Mouse (Mus musculus) liver, adult 2 months (tissue): ENCODE data around the gene Bri3bp. TPM values are rescaled to one million over a fixed set of nuclear protein-coding genes. Genes with fewer than 3 reads are reported as not detected.

Experiments
- DNase-seq: peaks from one replicate; pipeline ENCODE4 v3.0.0-alpha.2; 2011; ENCODE audit warnings: low read depth, low spot score; ENCODE audit errors: extremely low read depth
- H3K27ac ChIP-seq: fragments of 200-500 bp; replicated peaks from 2 replicates; pipeline ENCODE4 v1.5.1; 2012; ENCODE audit warnings: low read depth, mild to moderate bottlenecking, control low read depth, inconsistent platforms, low read length; ENCODE audit not compliant: insufficient read depth
- H3K27me3 ChIP-seq: fragments of 200-500 bp; 2 replicates; pipeline ENCODE4 v1.6.1; 2012; ENCODE audit warnings: mild to moderate bottlenecking, moderate library complexity, low read length, inconsistent platforms; ENCODE audit not compliant: control insufficient read depth, insufficient read depth
- H3K36me3 ChIP-seq: fragments of 200-500 bp; 2 replicates; pipeline ENCODE4 v1.6.1; 2012; ENCODE audit warnings: low read length, inconsistent platforms; ENCODE audit not compliant: control insufficient read depth, insufficient read depth
- H3K4me1 ChIP-seq: fragments of 200-500 bp; 2 replicates; pipeline ENCODE4 v1.6.1; 2011; ENCODE audit warnings: low read length; ENCODE audit not compliant: control insufficient read depth, insufficient read depth
- H3K4me3 ChIP-seq: fragments of 200-500 bp; 2 replicates; pipeline ENCODE4 v1.5.1; 2011; ENCODE audit warnings: low read depth, mild to moderate bottlenecking, control low read depth, low read length, moderate library complexity; ENCODE audit not compliant: insufficient read depth
- H3K79me2 ChIP-seq: fragments of 200-500 bp; 2 replicates; pipeline ENCODE4 v1.6.1; 2012; ENCODE audit warnings: inconsistent platforms, mild to moderate bottlenecking, low read length, moderate library complexity; ENCODE audit not compliant: control insufficient read depth, insufficient read depth
- H3K9ac ChIP-seq: fragments of 200-500 bp; 2 replicates; pipeline ENCODE4 v1.6.1; 2012; ENCODE audit warnings: low read depth, mild to moderate bottlenecking, control low read depth, inconsistent platforms, low read length
- CTCF ChIP-seq: fragments of 200-500 bp; IDR thresholded peaks from 2 replicates; pipeline ENCODE4 v1.5.1; 2011; ENCODE audit warnings: low read depth, low read length, control low read depth
- POLR2A ChIP-seq: fragments of 200-500 bp; IDR thresholded peaks from 2 replicates; pipeline ENCODE4 v1.6.1; 2011; ENCODE audit warnings: low read length, control low read depth; ENCODE audit not compliant: insufficient read depth; ENCODE audit errors: extremely low read depth
- WGBS: fragments of 180-500 bp; shearing (Covaris S2); methylation state at CpG from one replicate; pipeline ENCODE4 v1.1.7; 2018; 5-methylcytosine and 5-hydroxymethylcytosine counted together
- polyA plus RNA-seq: library from polyadenylated mRNA; depleted of rRNA; stranded (reverse); fragments of >200 nt; gene quantifications from 2 replicates; pipeline ENCODE4 v1.2.3, GENCODE M21; 2012
- total RNA-seq: library from RNA; depleted of rRNA; stranded (reverse); fragments of >200 nt; gene quantifications from 2 replicates; pipeline ENCODE4 v1.2.3, GENCODE M21; 2014

Bri3bp gene
- total and polyA plus RNA-seq, 2 experiments: 7.7 to 23.0 TPM

DNA sequence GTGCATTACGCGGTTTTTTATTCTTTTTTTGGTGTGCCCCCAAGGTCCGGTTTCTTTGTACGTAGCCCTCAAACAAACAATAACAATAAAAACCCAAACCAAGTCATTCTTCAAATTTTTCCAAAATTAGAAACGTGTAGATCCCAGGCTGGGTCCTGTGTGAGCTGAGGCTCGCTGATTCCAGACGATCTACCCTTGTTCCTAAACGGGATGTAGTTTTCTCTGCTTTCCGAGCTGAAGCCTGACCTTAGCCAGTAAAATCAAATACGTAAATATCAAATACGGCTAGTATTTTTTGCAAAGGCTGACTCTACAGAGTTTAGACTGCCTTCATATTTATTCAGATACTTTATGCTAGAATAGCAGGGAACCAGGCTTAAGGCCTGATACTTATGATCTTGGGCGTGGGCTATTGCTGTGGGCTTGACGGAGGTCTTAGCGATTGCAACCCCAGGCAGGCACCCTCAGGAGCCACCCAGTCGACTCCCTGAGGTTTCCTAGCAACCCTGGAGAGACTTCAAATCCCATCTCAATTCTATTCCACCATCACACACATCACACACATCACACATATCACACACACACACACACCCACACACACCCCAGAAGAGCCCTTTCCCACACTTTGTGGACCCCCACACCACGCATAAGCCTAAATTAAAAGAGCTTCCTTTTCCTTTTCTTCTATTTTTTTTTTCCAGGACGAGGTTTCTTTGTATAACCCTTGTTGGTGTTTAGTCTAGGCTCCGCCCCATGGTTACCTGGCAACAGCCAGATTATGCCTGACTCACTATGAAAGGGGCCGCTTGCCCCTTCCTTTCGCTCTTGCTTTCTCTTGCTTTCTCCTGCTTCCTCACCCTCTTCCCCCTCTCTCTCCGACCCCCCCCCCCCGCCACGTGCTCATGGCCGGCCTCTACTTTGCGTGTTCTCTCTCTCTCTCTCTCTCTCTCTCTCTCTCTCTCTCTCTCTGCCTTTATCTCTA, 47.5 kb upstream of the Bri3bp start:
- peak overlapping the region; percentile 71 for H3K9ac ChIP-seq
- peaks cover 6% of the 10 kb centered on the region for H3K79me2 ChIP-seq
- H3K36me3 ChIP-seq: peaks cover under 1% of the 10 kb centered on the region; the same call in 1 of the 2 replicates
- peak; percentile 67 for DNase-seq
- H3K4me3 ChIP-seq: peak overlapping the region; percentile 30
- peaks cover 16% of the 10 kb centered on the region for H3K4me1 ChIP-seq
- H3K27ac ChIP-seq: peak overlapping the region; percentile 97
- 5% methylated on average over 21 of the region's 25 CpGs for WGBS
- no peaks in the 10 kb centered on the region for H3K27me3 ChIP-seq
- TF ChIP-seq POLR2A (no peak), CTCF (no peak)

DNA sequence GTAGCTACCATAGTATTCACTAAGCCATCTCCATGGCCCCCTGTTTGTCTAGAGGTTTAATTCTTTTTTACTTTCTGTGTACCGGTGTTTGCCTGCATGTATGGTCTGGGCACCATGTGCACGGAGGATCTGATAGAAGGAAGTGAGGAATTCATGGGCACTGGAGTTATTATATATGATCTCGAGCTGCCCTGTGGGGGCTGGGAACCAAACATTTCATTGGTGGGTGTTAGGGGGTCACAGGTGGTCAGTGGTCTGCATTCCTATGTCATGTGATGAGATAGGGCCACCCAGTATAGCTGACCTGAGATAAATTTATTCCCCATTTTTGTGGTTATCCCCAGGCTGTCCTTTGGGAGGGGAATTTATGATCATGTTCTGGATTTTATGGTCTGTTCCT, 46.4 kb upstream of the Bri3bp start:
- no peaks in the 10 kb centered on the region for H3K36me3 ChIP-seq
- H3K4me1 ChIP-seq: peaks cover 16% of the 10 kb centered on the region
- no peaks in the 10 kb centered on the region for H3K79me2 ChIP-seq
- H3K27me3 ChIP-seq: no peaks in the 10 kb centered on the region
- DNase-seq: no peak
- TF ChIP-seq CTCF (no peak), POLR2A (no peak)
- 85% methylated on average over 3 of the region's 3 CpGs for WGBS
- H3K4me3 ChIP-seq: no peak overlapping the region
- H3K27ac ChIP-seq: no peak overlapping the region
- no peak overlapping the region for H3K9ac ChIP-seq

DNA sequence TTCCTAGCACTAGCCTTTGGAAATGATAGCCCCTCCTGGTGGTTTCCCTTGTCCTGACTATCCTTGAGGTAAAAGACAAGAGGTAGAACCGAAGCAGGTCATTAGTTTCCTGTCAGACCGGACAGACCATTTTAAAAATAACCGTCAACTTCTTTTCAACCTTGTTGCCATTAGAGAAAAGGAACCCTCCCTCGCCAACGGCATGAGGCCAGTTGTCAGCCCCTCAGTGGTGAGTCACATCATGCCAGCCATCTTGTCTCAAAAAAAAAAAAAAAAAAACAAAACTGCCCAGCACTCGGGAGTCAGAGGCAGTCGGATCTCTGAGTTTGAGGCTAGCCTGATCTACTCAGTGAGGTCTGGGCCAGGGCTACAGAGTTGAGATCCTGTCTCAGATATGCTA, 40.5 kb upstream of the Bri3bp start:
- H3K9ac ChIP-seq: no peak overlapping the region
- no peak for TF ChIP-seq POLR2A
- TF ChIP-seq CTCF: no peak
- no peaks in the 10 kb centered on the region for H3K36me3 ChIP-seq
- no peak overlapping the region for H3K4me3 ChIP-seq
- WGBS: 85% methylated on average over 7 of the region's 7 CpGs
- no peaks in the 10 kb centered on the region for H3K79me2 ChIP-seq
- peaks cover 7% of the 10 kb centered on the region; the same call in 1 of the 2 replicates for H3K4me1 ChIP-seq
- no peaks in the 10 kb centered on the region for H3K27me3 ChIP-seq
- DNase-seq: no peak
- no peak overlapping the region for H3K27ac ChIP-seq

DNA sequence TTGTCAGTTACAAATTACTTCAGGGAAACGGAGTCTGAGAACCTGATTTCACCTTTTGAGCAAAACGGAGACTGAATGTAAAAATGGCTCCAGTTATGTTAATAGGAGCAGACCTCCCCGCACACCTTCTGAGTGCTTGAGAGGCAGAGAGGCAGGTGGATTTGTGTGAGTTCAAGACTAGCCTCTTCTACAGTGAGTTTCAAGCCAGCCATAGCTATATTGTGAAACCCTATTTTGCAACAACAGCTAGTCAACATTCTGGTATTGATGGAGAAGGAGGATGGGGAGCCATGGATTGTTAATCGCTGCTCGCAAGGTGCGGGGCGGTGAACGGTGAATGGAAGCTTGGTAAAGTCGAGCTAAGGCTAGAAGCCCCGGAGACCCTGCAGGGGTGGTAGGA, 38.9 kb upstream of the Bri3bp start:
- no peak for TF ChIP-seq POLR2A
- TF ChIP-seq CTCF: no peak
- DNase-seq: peak; percentile 83
- peak overlapping the region; percentile 58 for H3K9ac ChIP-seq
- peak overlapping the region; percentile 97 for H3K27ac ChIP-seq
- H3K4me3 ChIP-seq: peak overlapping the region; percentile 65
- H3K79me2 ChIP-seq: no peaks in the 10 kb centered on the region
- H3K27me3 ChIP-seq: no peaks in the 10 kb centered on the region
- WGBS: 37% methylated on average over 10 of the region's 10 CpGs
- peaks cover 14% of the 10 kb centered on the region for H3K4me1 ChIP-seq
- no peaks in the 10 kb centered on the region for H3K36me3 ChIP-seq

DNA sequence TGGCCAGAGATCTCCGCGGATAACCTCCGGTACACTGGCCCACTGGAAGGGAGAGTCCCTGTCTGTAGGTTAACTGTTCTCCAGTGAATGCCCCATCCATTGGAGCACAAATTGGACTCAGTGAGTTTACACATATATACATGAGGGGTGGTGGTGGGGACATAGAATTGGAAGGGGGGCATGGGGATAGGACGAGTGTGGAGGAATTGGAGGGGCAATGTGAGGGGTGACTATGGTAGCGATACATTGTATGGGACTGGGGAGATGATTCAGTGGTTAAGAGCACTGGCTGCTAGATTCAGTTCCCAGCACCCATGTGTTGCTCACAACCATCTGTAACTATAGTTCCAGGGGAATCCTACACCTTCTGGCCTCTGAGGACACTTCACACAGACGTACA, 38.4 kb upstream of the Bri3bp start:
- H3K27me3 ChIP-seq: no peaks in the 10 kb centered on the region
- no peaks in the 10 kb centered on the region for H3K36me3 ChIP-seq
- peaks cover 14% of the 10 kb centered on the region for H3K4me1 ChIP-seq
- no peak for DNase-seq
- WGBS: 34% methylated on average over 6 of the region's 6 CpGs
- no peaks in the 10 kb centered on the region for H3K79me2 ChIP-seq
- H3K4me3 ChIP-seq: peak overlapping the region; percentile 65
- no peak for TF ChIP-seq CTCF
- TF ChIP-seq POLR2A: no peak
- H3K9ac ChIP-seq: peak overlapping the region; percentile 58
- H3K27ac ChIP-seq: peak overlapping the region; percentile 97
